17 mouse cellular contexts compared by ENCODE assay signal in genomic region chr11:68050725-68051124, GRCm38 (mm10).
DNase-seq lines count a peak whose midpoint lies in the region; ATAC-seq lines count a peak whose summit lies in the region.
"Had no signal": no experiment of that assay in that cellular context is flagged by ENCODE, and none has a peak within 500 bp of the region (broad histone marks: within the 10 kb centered on the region; RNA-seq: fewer than 3 reads in every experiment).

No protein-coding gene starts in this region.

- no peaks in the 10 kb centered on the region for H3K9me3 ChIP-seq in hindbrain, embryonic 10.5 days
- no peaks in the 10 kb centered on the region for H3K9me3 ChIP-seq in hindbrain, embryonic 14.5 days (ENCODE audit: control insufficient read depth, low read length)
- H3K9me3 ChIP-seq in midbrain, embryonic 10.5 days (replicated peaks), result no peaks in the 10 kb centered on the region
- no peaks in the 10 kb centered on the region for H3K9me3 ChIP-seq in midbrain, embryonic 13.5 days
- no peaks in the 10 kb centered on the region for H3K9me3 ChIP-seq in hindbrain, embryonic 13.5 days
- no peaks in the 10 kb centered on the region for H3K9me3 ChIP-seq in neural tube, embryonic 13.5 days
- H3K9me3 ChIP-seq: heart, embryonic 12.5 days; megakaryocyte, embryonic 14.5 days had no signal

- 37% methylated on average over 12 of the region's 12 CpGs for WGBS in hindbrain, embryonic 10.5 days
- WGBS in hindbrain, embryonic 14.5 days, result 15% methylated on average over 12 of the region's 12 CpGs
- WGBS in midbrain, embryonic 10.5 days, result 61% methylated on average over 12 of the region's 12 CpGs
- WGBS in midbrain, embryonic 13.5 days, result 56% methylated on average over 12 of the region's 12 CpGs
- WGBS in hindbrain, embryonic 13.5 days, result 23% methylated on average over 12 of the region's 12 CpGs
- WGBS in neural tube, embryonic 13.5 days, result 8% methylated on average over 12 of the region's 12 CpGs

- peak overlapping the region; percentile 69 for H3K27ac ChIP-seq in hindbrain, embryonic 10.5 days
- H3K27ac ChIP-seq in hindbrain, embryonic 14.5 days, result no peak overlapping the region
- H3K27ac ChIP-seq in midbrain, embryonic 10.5 days (replicated peaks), result peak overlapping the region; percentile 69
- H3K27ac ChIP-seq in midbrain, embryonic 13.5 days, result no peak overlapping the region
- peak overlapping the region; percentile 30; the same call in 1 of the 2 replicates for H3K27ac ChIP-seq in hindbrain, embryonic 13.5 days
- H3K27ac ChIP-seq in neural tube, embryonic 13.5 days (replicated peaks), result peak overlapping the region; percentile 15; the same call in 1 of the 2 replicates

- H3K36me3 ChIP-seq in hindbrain, embryonic 10.5 days, result no peaks in the 10 kb centered on the region
- no peaks in the 10 kb centered on the region for H3K36me3 ChIP-seq in hindbrain, embryonic 14.5 days (replicated peaks; ENCODE audit: control insufficient read depth, insufficient read depth)
- H3K36me3 ChIP-seq in midbrain, embryonic 10.5 days, result no peaks in the 10 kb centered on the region
- no peaks in the 10 kb centered on the region for H3K36me3 ChIP-seq in midbrain, embryonic 13.5 days
- H3K36me3 ChIP-seq in hindbrain, embryonic 13.5 days, result no peaks in the 10 kb centered on the region
- no peaks in the 10 kb centered on the region for H3K36me3 ChIP-seq in neural tube, embryonic 13.5 days
- H3K36me3 ChIP-seq: heart, embryonic 12.5 days had no signal

- H3K27me3 ChIP-seq in hindbrain, embryonic 10.5 days (ENCODE audit: insufficient read depth, poor library complexity, severe bottlenecking), result peaks cover 4% of the 10 kb centered on the region; the same call in 1 of the 2 replicates
- no peaks in the 10 kb centered on the region for H3K27me3 ChIP-seq in hindbrain, embryonic 14.5 days (ENCODE audit: control insufficient read depth, insufficient read depth, low read length)
- peaks cover 5% of the 10 kb centered on the region; the same call in 1 of the 2 replicates for H3K27me3 ChIP-seq in midbrain, embryonic 10.5 days (ENCODE audit: low read depth, poor library complexity, severe bottlenecking)
- H3K27me3 ChIP-seq in midbrain, embryonic 13.5 days, result no peaks in the 10 kb centered on the region
- H3K27me3 ChIP-seq in hindbrain, embryonic 13.5 days, result 0 out of 2 replicates have a peak, but pooled peaks cover 3% of the 10 kb centered on the region
- H3K27me3 ChIP-seq in neural tube, embryonic 13.5 days, result 0 out of 2 replicates have a peak, but pooled peaks cover 6% of the 10 kb centered on the region
- H3K27me3 ChIP-seq: heart, embryonic 12.5 days; megakaryocyte, embryonic 14.5 days; Patski had no signal

- H3K4me3 ChIP-seq in hindbrain, embryonic 10.5 days, result no peak overlapping the region
- no peak overlapping the region for H3K4me3 ChIP-seq in hindbrain, embryonic 14.5 days (replicated peaks; ENCODE audit: low read length)
- no peak overlapping the region for H3K4me3 ChIP-seq in midbrain, embryonic 10.5 days
- H3K4me3 ChIP-seq in midbrain, embryonic 13.5 days (replicated peaks), result no peak overlapping the region
- H3K4me3 ChIP-seq in hindbrain, embryonic 13.5 days, result no peak overlapping the region
- no peak overlapping the region for H3K4me3 ChIP-seq in neural tube, embryonic 13.5 days
- H3K4me3 ChIP-seq: erythroblast, embryonic 14.5 days; heart, embryonic 12.5 days; megakaryocyte, embryonic 14.5 days had no signal

- no peak for ATAC-seq in hindbrain, embryonic 14.5 days (ENCODE audit: low FRiP score)
- ATAC-seq in midbrain, embryonic 13.5 days, result no peak
- no peak for ATAC-seq in hindbrain, embryonic 13.5 days (ENCODE audit: low FRiP score)
- peak; percentile 85 for ATAC-seq in neural tube, embryonic 13.5 days (ENCODE audit: low read depth)
- no peak for ATAC-seq in CD4-positive, CD25-positive, alpha-beta regulatory T cell, adult 4 months
- ATAC-seq: forebrain, postnatal 0 days; lung, postnatal 0 days; Patski had no signal

- no peak overlapping the region for H3K4me2 ChIP-seq in hindbrain, embryonic 14.5 days (replicated peaks)
- H3K4me2 ChIP-seq in midbrain, embryonic 13.5 days (replicated peaks), result no peak overlapping the region
- H3K4me2 ChIP-seq in hindbrain, embryonic 13.5 days, result no peak overlapping the region
- no peak overlapping the region for H3K4me2 ChIP-seq in neural tube, embryonic 13.5 days
- H3K4me2 ChIP-seq: heart, embryonic 12.5 days had no signal

- no peak overlapping the region for H3K9ac ChIP-seq in hindbrain, embryonic 14.5 days
- H3K9ac ChIP-seq in midbrain, embryonic 13.5 days (replicated peaks), result no peak overlapping the region
- H3K9ac ChIP-seq in hindbrain, embryonic 13.5 days, result no peak overlapping the region
- no peak overlapping the region for H3K9ac ChIP-seq in neural tube, embryonic 13.5 days
- H3K9ac ChIP-seq: forebrain, postnatal 0 days; heart, embryonic 12.5 days had no signal

- peaks cover 26% of the 10 kb centered on the region for H3K4me1 ChIP-seq in hindbrain, embryonic 10.5 days (replicated peaks)
- H3K4me1 ChIP-seq in hindbrain, embryonic 14.5 days (replicated peaks; ENCODE audit: control insufficient read depth, insufficient read depth, low read length), result peaks cover 18% of the 10 kb centered on the region; the same call in 1 of the 2 replicates
- peaks cover 28% of the 10 kb centered on the region for H3K4me1 ChIP-seq in midbrain, embryonic 10.5 days
- H3K4me1 ChIP-seq in midbrain, embryonic 13.5 days (replicated peaks), result peaks cover 6% of the 10 kb centered on the region; the same call in 1 of the 2 replicates
- H3K4me1 ChIP-seq in hindbrain, embryonic 13.5 days (replicated peaks), result peaks cover 14% of the 10 kb centered on the region
- peaks cover 40% of the 10 kb centered on the region for H3K4me1 ChIP-seq in neural tube, embryonic 13.5 days (replicated peaks)
- H3K4me1 ChIP-seq: heart, embryonic 12.5 days had no signal

- peak; percentile 47 for DNase-seq in hindbrain, embryonic 10.5 days (ENCODE audit: low spot score)
- no peak for DNase-seq in hindbrain, embryonic 14.5 days (ENCODE audit: low spot score)
- DNase-seq in midbrain, embryonic 10.5 days (ENCODE audit: low spot score), result no peak
- no peak for DNase-seq in yolk sac, embryonic 10.5 days (ENCODE audit: low spot score)
- DNase-seq: cerebellum, adult 11 months; forebrain, postnatal 0 days; heart, postnatal 4 days; kidney, adult 18-20 months had no signal

Comparison
In these comparisons a context has a peak if more than half of its experiments do, and no peak if none do; other contexts are left out.
1. H3K27ac ChIP-seq: peak in hindbrain, embryonic 10.5 days (single experiment), midbrain, embryonic 10.5 days (single experiment), hindbrain, embryonic 13.5 days (single experiment) and neural tube, embryonic 13.5 days (single experiment); none in hindbrain, embryonic 14.5 days (single experiment) and midbrain, embryonic 13.5 days (single experiment).